Mouse (Mus musculus) embryonic facial prominence, embryonic 14.5 days (tissue): ENCODE results near the gene Fan1. TPM values are rescaled to one million over a fixed set of nuclear protein-coding genes. Genes with fewer than 3 reads are reported as not detected.

Source experiments
- ATAC-seq: fragments of 200-750 bp; cut with Nextera tagmentation; 2 replicates; pipeline ENCODE4 v1.8.0; 2017; ENCODE audit warnings: low read depth, moderate number of reproducible peaks, moderate TSS enrichment
- DNase-seq: peaks from one replicate; pipeline ENCODE4 v3.0.0-alpha.2; 2015; ENCODE audit warnings: low spot score
- H3K27ac ChIP-seq: fragments of 300-500 bp; sonication (generic); replicated peaks from 2 replicates; pipeline ENCODE4 v1.5.1; 2014; ENCODE audit warnings: low read depth, mild to moderate bottlenecking, low read length, moderate library complexity
- H3K27me3 ChIP-seq: fragments of 300-500 bp; sonication (generic); replicated peaks from 2 replicates; pipeline ENCODE4 v1.6.1; 2014; ENCODE audit warnings: low read length; ENCODE audit not compliant: control insufficient read depth, insufficient read depth
- H3K36me3 ChIP-seq: fragments of 300-500 bp; sonication (generic); 2 replicates; pipeline ENCODE4 v1.6.1; 2014; ENCODE audit warnings: low read length, mixed read lengths; ENCODE audit not compliant: control insufficient read depth, insufficient read depth
- H3K4me1 ChIP-seq: fragments of 300-500 bp; sonication (generic); 2 replicates; pipeline ENCODE4 v1.6.1; 2014; ENCODE audit warnings: antibody characterized with exemption, low read length; ENCODE audit not compliant: control insufficient read depth, insufficient read depth
- H3K4me2 ChIP-seq: fragments of 300-500 bp; sonication (generic); 2 replicates; pipeline ENCODE4 v1.6.1; 2014; ENCODE audit warnings: low read depth, mild to moderate bottlenecking, low read length, moderate library complexity, mixed read lengths
- H3K4me3 ChIP-seq: fragments of 300-500 bp; sonication (generic); 2 replicates; pipeline ENCODE4 v1.5.1; 2014; ENCODE audit warnings: low read depth, mild to moderate bottlenecking, low read length
- H3K9ac ChIP-seq: fragments of 300-500 bp; sonication (generic); 2 replicates; pipeline ENCODE4 v1.6.1; 2014; ENCODE audit warnings: low read depth, mild to moderate bottlenecking, low read length, moderate library complexity, mixed read lengths
- H3K9me3 ChIP-seq: fragments of 300-500 bp; sonication (generic); 2 replicates; pipeline ENCODE4 v1.6.1; 2016; ENCODE audit warnings: low read length; ENCODE audit not compliant: control insufficient read depth
- WGBS: fragments of 180-500 bp; shearing (Covaris S2); extraction: QIAGEN DNeasy Blood & Tissue Kit; methylation state at CpG from one replicate; pipeline ENCODE4 v1.1.7; 2014; 5-methylcytosine and 5-hydroxymethylcytosine counted together
- polyA plus RNA-seq: library from polyadenylated mRNA; unstranded; fragments of >200 nt; fragmentation: Nextera tagmentation; extraction: Ambion mirVana; gene quantifications from 2 replicates; pipeline ENCODE4 v1.2.1, GENCODE M21; 2014

The Fan1 gene
- polyA plus RNA-seq, 1 experiment from 2014 or later: 4.0 TPM

- no peaks in the 10 kb centered on the region for H3K4me1 ChIP-seq
- no peaks in the 10 kb centered on the region for H3K9me3 ChIP-seq
- H3K4me2 ChIP-seq: no peak overlapping the region
- DNase-seq (no peak), ATAC-seq (no peak)
- 76% methylated on average over 13 of the region's 14 CpGs for WGBS
- no peaks in the 10 kb centered on the region for H3K27me3 ChIP-seq
- no peak overlapping the region for H3K27ac ChIP-seq
- no peak overlapping the region for H3K4me3 ChIP-seq
- peaks cover 67% of the 10 kb centered on the region for H3K36me3 ChIP-seq
- no peak overlapping the region for H3K9ac ChIP-seq
Measured at GRCm38 (mm10) chr7:64354206-64354605, 19.7 kb downstream of the Fan1 start.

- ATAC-seq (no peak), DNase-seq (no peak)
- Histone ChIP-seq H3K4me1 (no peaks in the 10 kb centered on the region), H3K9ac (no peak overlapping the region), H3K36me3 (peaks cover 71% of the 10 kb centered on the region), H3K27ac (no peak overlapping the region), H3K9me3 (no peaks in the 10 kb centered on the region), H3K4me2 (no peak overlapping the region), H3K4me3 (no peak overlapping the region), H3K27me3 (no peaks in the 10 kb centered on the region)
- WGBS: 59% methylated on average over 4 of the region's 4 CpGs
Measured at GRCm38 (mm10) chr7:64351087-64351486, 22.8 kb downstream of the Fan1 start.

GRCm38 (mm10) chr7:64349147-64349861 lies 24.6 kb downstream of the Fan1 start:
- H3K4me3 ChIP-seq: no peak overlapping the region
- no peaks in the 10 kb centered on the region for H3K9me3 ChIP-seq
- WGBS: 85% methylated on average over 15 of the region's 15 CpGs
- no peak for DNase-seq
- peaks cover 72% of the 10 kb centered on the region for H3K36me3 ChIP-seq
- no peak overlapping the region for H3K9ac ChIP-seq
- H3K4me2 ChIP-seq: no peak overlapping the region
- ATAC-seq: no peak
- no peaks in the 10 kb centered on the region for H3K4me1 ChIP-seq
- H3K27me3 ChIP-seq: no peaks in the 10 kb centered on the region
- no peak overlapping the region for H3K27ac ChIP-seq

- Histone ChIP-seq H3K4me3 (no peak overlapping the region), H3K27ac (no peak overlapping the region), H3K27me3 (no peaks in the 10 kb centered on the region), H3K9me3 (no peaks in the 10 kb centered on the region), H3K4me2 (no peak overlapping the region), H3K9ac (no peak overlapping the region), H3K4me1 (no peaks in the 10 kb centered on the region), H3K36me3 (peaks cover 57% of the 10 kb centered on the region)
- DNase-seq: no peak
- WGBS: 94% methylated on average over 1 of the region's 1 CpGs
- ATAC-seq: no peak
Measured at GRCm38 (mm10) chr7:64347813-64348212, 26.1 kb downstream of the Fan1 start.

- DNase-seq (no peak), ATAC-seq (no peak)
- H3K27me3 ChIP-seq: no peaks in the 10 kb centered on the region
- H3K4me3 ChIP-seq: no peak overlapping the region
- no peak overlapping the region for H3K4me2 ChIP-seq
- peaks cover 55% of the 10 kb centered on the region for H3K36me3 ChIP-seq
- no peaks in the 10 kb centered on the region for H3K4me1 ChIP-seq
- no peak overlapping the region for H3K27ac ChIP-seq
- H3K9ac ChIP-seq: no peak overlapping the region
- no peaks in the 10 kb centered on the region for H3K9me3 ChIP-seq
- 88% methylated on average over 1 of the region's 1 CpGs for WGBS
Measured at GRCm38 (mm10) chr7:64332686-64333085, 41.2 kb downstream of the Fan1 start.

GRCm38 (mm10) chr7:64331309-64331708 lies 42.6 kb downstream of the Fan1 start:
- Histone ChIP-seq H3K9ac (no peak overlapping the region), H3K4me1 (no peaks in the 10 kb centered on the region), H3K27ac (no peak overlapping the region), H3K4me3 (no peak overlapping the region), H3K36me3 (peaks cover 52% of the 10 kb centered on the region), H3K9me3 (no peaks in the 10 kb centered on the region), H3K4me2 (no peak overlapping the region), H3K27me3 (no peaks in the 10 kb centered on the region)
- WGBS: 89% methylated on average over 3 of the region's 3 CpGs
- DNase-seq: no peak
- ATAC-seq: no peak

- no peak overlapping the region for H3K4me3 ChIP-seq
- H3K27me3 ChIP-seq: no peaks in the 10 kb centered on the region
- peaks cover 40% of the 10 kb centered on the region for H3K36me3 ChIP-seq
- ATAC-seq (no peak), DNase-seq (no peak)
- no peak overlapping the region for H3K4me2 ChIP-seq
- 88% methylated on average over 4 of the region's 4 CpGs for WGBS
- no peak overlapping the region for H3K27ac ChIP-seq
- H3K9ac ChIP-seq: no peak overlapping the region
- H3K4me1 ChIP-seq: no peaks in the 10 kb centered on the region
- H3K9me3 ChIP-seq: no peaks in the 10 kb centered on the region
Measured at GRCm38 (mm10) chr7:64327486-64327885, 46.4 kb downstream of the Fan1 start.

- Histone ChIP-seq H3K4me3 (no peak overlapping the region), H3K27ac (no peak overlapping the region), H3K27me3 (no peaks in the 10 kb centered on the region), H3K36me3 (peaks cover 44% of the 10 kb centered on the region), H3K4me1 (no peaks in the 10 kb centered on the region), H3K9ac (no peak overlapping the region), H3K9me3 (no peaks in the 10 kb centered on the region), H3K4me2 (no peak overlapping the region)
- ATAC-seq: peak; percentile 60; the same call in 1 of the 2 replicates
- DNase-seq: peak; percentile 68
- WGBS: 10% methylated on average over 1 of the region's 1 CpGs
Measured at GRCm38 (mm10) chr7:64326892-64327291, 47.0 kb downstream of the Fan1 start.

GRCm38 (mm10) chr7:64321658-64322057 lies 52.2 kb downstream of the Fan1 start:
- DNase-seq (no peak), ATAC-seq (no peak)
- Histone ChIP-seq H3K27ac (no peak overlapping the region), H3K4me1 (no peaks in the 10 kb centered on the region), H3K4me2 (no peak overlapping the region), H3K9me3 (no peaks in the 10 kb centered on the region), H3K4me3 (no peak overlapping the region), H3K27me3 (no peaks in the 10 kb centered on the region), H3K36me3 (peaks cover 54% of the 10 kb centered on the region), H3K9ac (no peak overlapping the region)
- WGBS: 62% methylated on average over 4 of the region's 4 CpGs
